Mouse (Mus musculus): ENCODE measurements around the gene Pip5k1b.

DNA sequence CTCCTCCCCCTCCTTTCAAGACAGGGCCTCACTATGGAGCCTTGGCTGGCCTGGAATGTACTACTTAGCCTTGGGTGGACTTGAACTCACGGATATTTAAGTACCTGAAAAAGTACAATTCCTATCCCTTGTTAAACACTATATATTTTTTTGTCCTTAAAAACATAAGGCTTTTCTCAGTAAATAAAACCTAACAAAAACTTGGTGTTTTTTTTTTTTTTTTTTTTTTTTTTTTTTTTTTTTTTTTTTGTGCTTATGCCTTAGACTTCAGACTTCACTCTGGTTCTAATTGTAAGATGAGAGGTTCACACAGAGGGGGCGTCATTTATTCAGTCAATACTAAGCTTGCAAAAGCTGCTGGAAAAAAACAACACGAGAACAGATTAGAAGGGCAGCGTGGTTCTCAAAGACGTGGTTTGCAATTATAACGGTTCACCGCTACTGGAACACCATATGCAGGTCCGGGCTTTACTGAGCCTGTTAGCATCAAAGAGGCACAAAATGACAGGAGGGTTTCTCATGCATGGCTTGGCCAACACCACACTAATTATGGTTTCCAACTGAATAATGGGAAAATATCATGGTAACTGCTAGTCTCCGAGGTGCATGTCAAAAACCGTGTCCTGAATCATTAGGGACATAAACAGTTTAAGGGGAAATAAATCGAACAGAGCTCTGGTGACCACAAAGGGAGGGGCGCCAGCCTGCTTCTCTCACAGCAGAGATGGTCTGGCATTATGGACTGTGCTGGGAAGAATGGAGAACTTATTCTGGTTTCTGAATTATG lies 242.9 kb downstream of the Pip5k1b start:
- TF ChIP-seq FOSL1 (IDR thresholded peaks at IDR 0.05; ENCODE audit: insufficient read depth, low read length, poor library complexity, severe bottlenecking) (no peak), CTCF (IDR thresholded peaks at IDR 0.05; ENCODE audit: control insufficient read depth, insufficient read depth, insufficient read length) (no peak), MAX (IDR thresholded peaks at IDR 0.05) (no peak), CEBPB (IDR thresholded peaks at IDR 0.05; ENCODE audit: low read depth) (no peak), USF1 (IDR thresholded peaks at IDR 0.05; ENCODE audit: low read depth) (no peak), MYOD1 (IDR thresholded peaks at IDR 0.05; ENCODE audit: control insufficient read depth, insufficient read length, low read depth) (no peak), MYOG (IDR thresholded peaks at IDR 0.05; ENCODE audit: control insufficient read depth, extremely low read depth, insufficient read length) (no peak)
